Mouse (Mus musculus): Measurements from ENCODE around the gene Pdia6.

Pdia6 gene

GRCm38 (mm10) chr12:17265971-17266672 lies at the start of gene Pdia6:
Gene Pdia6, plus strand, starts transcription at chr12:17266545.
- DNase-seq (ENCODE audit: low spot score in 2 of 2), result peak; percentile 86 to 90

GRCm38 (mm10) chr12:17218390-17218789 lies 48.0 kb upstream of the Pdia6 start:
- DNase-seq (ENCODE audit: low spot score in 2 of 2), result no peak

GRCm38 (mm10) chr12:17219107-17219506 lies 47.2 kb upstream of the Pdia6 start:
- DNase-seq (ENCODE audit: low spot score in 2 of 2), result no peak

- peak in 1 of 2 experiments; percentile 17 for DNase-seq (ENCODE audit: low spot score in 2 of 2)
These were observed 45.7 kb upstream of the Pdia6 start for GRCm38 (mm10) chr12:17220631-17221030.

- no peak for DNase-seq (ENCODE audit: low spot score in 2 of 2)
These were observed 44.4 kb upstream of the Pdia6 start for GRCm38 (mm10) chr12:17221891-17222428.

- no peak for DNase-seq (ENCODE audit: low spot score in 2 of 2)
These were observed 43.3 kb upstream of the Pdia6 start for GRCm38 (mm10) chr12:17223050-17223449.

GRCm38 (mm10) chr12:17225012-17225411 lies 41.3 kb upstream of the Pdia6 start:
- DNase-seq (ENCODE audit: low spot score in 2 of 2), result no peak

GRCm38 (mm10) chr12:17227903-17228302 lies 38.4 kb upstream of the Pdia6 start:
- DNase-seq (ENCODE audit: low spot score in 2 of 2), result no peak

- no peak for DNase-seq (ENCODE audit: low spot score in 2 of 2)
These were observed 35.8 kb upstream of the Pdia6 start for GRCm38 (mm10) chr12:17230581-17230980.

GRCm38 (mm10) chr12:17231513-17231912 lies 34.8 kb upstream of the Pdia6 start:
- DNase-seq (ENCODE audit: low spot score in 2 of 2), result no peak

GRCm38 (mm10) chr12:17235535-17236313 lies 30.6 kb upstream of the Pdia6 start:
- no peak for DNase-seq (ENCODE audit: low spot score in 2 of 2)

GRCm38 (mm10) chr12:17238588-17239427 lies 27.5 kb upstream of the Pdia6 start:
- no peak for DNase-seq (ENCODE audit: low spot score in 2 of 2)

GRCm38 (mm10) chr12:17239428-17239688 lies 27.0 kb upstream of the Pdia6 start:
- DNase-seq (ENCODE audit: low spot score in 2 of 2), result no peak

GRCm38 (mm10) chr12:17241016-17241415 lies 25.3 kb upstream of the Pdia6 start:
- DNase-seq (ENCODE audit: low spot score in 2 of 2), result no peak

GRCm38 (mm10) chr12:17241614-17242013 lies 24.7 kb upstream of the Pdia6 start:
- DNase-seq (ENCODE audit: low spot score in 2 of 2), result no peak

- DNase-seq (ENCODE audit: low spot score in 2 of 2), result no peak
These were observed 24.3 kb upstream of the Pdia6 start for GRCm38 (mm10) chr12:17242041-17242440.

- no peak for DNase-seq (ENCODE audit: low spot score in 2 of 2)
These were observed 15.4 kb upstream of the Pdia6 start for GRCm38 (mm10) chr12:17250962-17251361.

- DNase-seq (ENCODE audit: low spot score in 2 of 2), result peak; percentile 31 to 45
These were observed 13.3 kb upstream of the Pdia6 start for GRCm38 (mm10) chr12:17253069-17253468.

GRCm38 (mm10) chr12:17255602-17256001 lies 10.7 kb upstream of the Pdia6 start:
- no peak for DNase-seq (ENCODE audit: low spot score in 2 of 2)

GRCm38 (mm10) chr12:17256905-17257304 lies 9.4 kb upstream of the Pdia6 start:
- peak in 1 of 2 experiments; percentile 22 for DNase-seq (ENCODE audit: low spot score in 2 of 2)

GRCm38 (mm10) chr12:17258431-17258830 lies 7.9 kb upstream of the Pdia6 start:
- DNase-seq (ENCODE audit: low spot score in 2 of 2), result no peak

- no peak for DNase-seq (ENCODE audit: low spot score in 2 of 2)
These were observed 5.3 kb upstream of the Pdia6 start for GRCm38 (mm10) chr12:17261005-17261404.
